Comparison of ENCODE assay signal across 8 mouse cellular contexts in genomic region chr17:12660572-12661260, GRCm38 (mm10). TPM values are rescaled to one million over a fixed set of nuclear protein-coding genes. Genes with fewer than 3 reads are reported as not detected.
A peak's percentile ranks its signal among the peaks of the same experiment; 100 is the strongest.
DNase-seq lines count a peak whose midpoint lies in the region; ATAC-seq and TF ChIP-seq lines count a peak whose summit lies in the region.

No protein-coding gene starts in this region.

- DNase-seq in intestine, embryonic 14.5 days (ENCODE audit: low spot score) = no peak
- peak; percentile 58 for DNase-seq in brain, adult 2 months (ENCODE audit: low read depth, low spot score)
- DNase-seq in heart, postnatal 4 days = peak; percentile 42
- peak; percentile 46 for DNase-seq in mesoderm, embryonic 11.5 days (ENCODE audit: low read depth, low spot score)
- no peak for DNase-seq in urinary bladder, adult 2 months (ENCODE audit: low spot score)

- H3K4me1 ChIP-seq in intestine, embryonic 14.5 days (replicated peaks; ENCODE audit: control insufficient read depth, insufficient read depth, low read length) = no peaks in the 10 kb centered on the region
- H3K4me1 ChIP-seq in intestine, embryonic 16.5 days (ENCODE audit: control insufficient read depth, insufficient read depth, low read length) = no peaks in the 10 kb centered on the region

- H3K27ac ChIP-seq in intestine, embryonic 14.5 days (ENCODE audit: low read depth) = no peak overlapping the region
- H3K27ac ChIP-seq in intestine, embryonic 16.5 days (ENCODE audit: low read length) = no peak overlapping the region

- 70% methylated on average over 13 of the region's 13 CpGs for WGBS in intestine, embryonic 14.5 days
- 70% methylated on average over 13 of the region's 13 CpGs for WGBS in intestine, embryonic 16.5 days

- H3K9ac ChIP-seq in intestine, embryonic 14.5 days (ENCODE audit: low read length) = no peak overlapping the region
- no peak overlapping the region for H3K9ac ChIP-seq in intestine, embryonic 16.5 days (ENCODE audit: low read depth, low read length)

- no peak overlapping the region for H3K4me3 ChIP-seq in intestine, embryonic 14.5 days (ENCODE audit: low read depth, low read length)
- no peak overlapping the region for H3K4me3 ChIP-seq in intestine, embryonic 16.5 days (ENCODE audit: low read length)
- no peak overlapping the region for H3K4me3 ChIP-seq in C2C12 (ENCODE audit: insufficient read depth, poor library complexity, severe bottlenecking)

- 0 out of 2 replicates have a peak, but pooled peaks have one; percentile 28 for ATAC-seq in intestine, embryonic 14.5 days (replicated peaks; ENCODE audit: low FRiP score, low TSS enrichment, low read depth)
- no peak for ATAC-seq in intestine, embryonic 16.5 days
- no peak for ATAC-seq in activated CD4-positive, CD25-positive, alpha-beta regulatory T cell, adult 4 months

- H3K9me3 ChIP-seq in intestine, embryonic 14.5 days (ENCODE audit: control insufficient read depth, low read length) = no peaks in the 10 kb centered on the region
- no peaks in the 10 kb centered on the region for H3K9me3 ChIP-seq in intestine, embryonic 16.5 days (ENCODE audit: control insufficient read depth, low read length)

- no peaks in the 10 kb centered on the region for H3K79me2 ChIP-seq in C2C12 (ENCODE audit: control insufficient read depth, insufficient read depth)

- TF ChIP-seq CTCF in C2C12 (IDR thresholded peaks at IDR 0.05; ENCODE audit: control insufficient read depth, insufficient read depth, insufficient read length) = peak; percentile 9

- no peak overlapping the region for H3K4me2 ChIP-seq in intestine, embryonic 14.5 days (ENCODE audit: low read length)
- H3K4me2 ChIP-seq in intestine, embryonic 16.5 days (ENCODE audit: low read depth, low read length) = no peak overlapping the region

- no peaks in the 10 kb centered on the region for H3K36me3 ChIP-seq in intestine, embryonic 14.5 days (ENCODE audit: control insufficient read depth, insufficient read depth, low read length)
- no peaks in the 10 kb centered on the region for H3K36me3 ChIP-seq in intestine, embryonic 16.5 days (ENCODE audit: control insufficient read depth, insufficient read depth, low read length)
- no peaks in the 10 kb centered on the region for H3K36me3 ChIP-seq in C2C12 (ENCODE audit: control insufficient read depth, insufficient read depth)

- no peaks in the 10 kb centered on the region for H3K79me3 ChIP-seq in C2C12 (ENCODE audit: low read depth)

- no peak overlapping the region for H3ac ChIP-seq in C2C12 (ENCODE audit: control insufficient read depth, insufficient read length, low read depth)

- no peaks in the 10 kb centered on the region for H3K27me3 ChIP-seq in intestine, embryonic 14.5 days (replicated peaks; ENCODE audit: control insufficient read depth, insufficient read depth, low read length)
- no peaks in the 10 kb centered on the region for H3K27me3 ChIP-seq in intestine, embryonic 16.5 days (replicated peaks; ENCODE audit: control insufficient read depth, insufficient read depth, low read length)
- peaks cover 49% of the 10 kb centered on the region for H3K27me3 ChIP-seq in C2C12 (ENCODE audit: control insufficient read depth, insufficient read depth, insufficient read length)

TF ChIP-seq in C2C12, 6 proteins besides CTCF, POLR2A, EP300 and RAD21:
- TF ChIP-seq MYOD1 (IDR thresholded peaks at IDR 0.05; ENCODE audit: control insufficient read depth, insufficient read length, low read depth) = no peak
- TF ChIP-seq CEBPB (IDR thresholded peaks at IDR 0.05; ENCODE audit: low read depth) = no peak
- TF ChIP-seq MAX (IDR thresholded peaks at IDR 0.05) = no peak
- no peak for TF ChIP-seq FOSL1 (IDR thresholded peaks at IDR 0.05; ENCODE audit: insufficient read depth, low read length, poor library complexity, severe bottlenecking)
- TF ChIP-seq USF1 (IDR thresholded peaks at IDR 0.05; ENCODE audit: low read depth) = no peak
- TF ChIP-seq MYOG (IDR thresholded peaks at IDR 0.05; ENCODE audit: control insufficient read depth, extremely low read depth, insufficient read length) = no peak

RNA-seq across cellular contexts. Expression of gene Slc22a1, which starts 14.9 kb away (rescaled TPM):
- polyA plus RNA-seq in intestine, embryonic 14.5 days (2014; fragmentation: Nextera tagmentation; extraction: Ambion mirVana) = 0.34 TPM in 1 of 2 replicates, not detected in the other
- 0.31 and 0.32 TPM in 2 replicates for polyA plus RNA-seq in intestine, embryonic 16.5 days (2015; fragmentation: Nextera tagmentation; extraction: Ambion mirVana)
- not detected for polyA plus RNA-seq in C2C12 (2012; fragmentation: generic; extraction: Trizol)
- total RNA-seq in heart, postnatal 4 days (2021) = 10 to 100 TPM; 10.3 to 13.9 TPM
- under 1 TPM in 1 of 2 experiments, not detected in 1; 0.81 TPM for polyA plus RNA-seq in activated CD4-positive, CD25-positive, alpha-beta regulatory T cell, adult 4 months (2017; shearing (Covaris generic))
- 3.5 and 4.5 TPM in 2 replicates for polyA plus RNA-seq in urinary bladder, adult 2 months (2012; rRNA removed)

Comparison
In these comparisons a context has a peak if more than half of its experiments do, and no peak if none do; other contexts are left out.
1. DNase-seq: peak in brain, adult 2 months (single experiment), heart, postnatal 4 days (single experiment) and mesoderm, embryonic 11.5 days (single experiment); none in intestine, embryonic 14.5 days (single experiment) and urinary bladder, adult 2 months (single experiment).